Mouse (Mus musculus) cortical plate, adult 2 months (tissue): Measurements from ENCODE around the gene Slc3a1.

Experiments used
- CTCF ChIP-seq: fragments of 200-500 bp; IDR thresholded peaks from 2 replicates; pipeline ENCODE4 v1.5.1; 2011; ENCODE audit warnings: mild to moderate bottlenecking, control low read depth, low read length; ENCODE audit not compliant: insufficient read depth; ENCODE audit errors: extremely low read depth
- POLR2A ChIP-seq: fragments of 200-500 bp; IDR thresholded peaks from 2 replicates; pipeline ENCODE4 v1.6.1; 2011; ENCODE audit warnings: mild to moderate bottlenecking, low read length, control low read depth; ENCODE audit not compliant: insufficient read depth; ENCODE audit errors: extremely low read depth

DNA sequence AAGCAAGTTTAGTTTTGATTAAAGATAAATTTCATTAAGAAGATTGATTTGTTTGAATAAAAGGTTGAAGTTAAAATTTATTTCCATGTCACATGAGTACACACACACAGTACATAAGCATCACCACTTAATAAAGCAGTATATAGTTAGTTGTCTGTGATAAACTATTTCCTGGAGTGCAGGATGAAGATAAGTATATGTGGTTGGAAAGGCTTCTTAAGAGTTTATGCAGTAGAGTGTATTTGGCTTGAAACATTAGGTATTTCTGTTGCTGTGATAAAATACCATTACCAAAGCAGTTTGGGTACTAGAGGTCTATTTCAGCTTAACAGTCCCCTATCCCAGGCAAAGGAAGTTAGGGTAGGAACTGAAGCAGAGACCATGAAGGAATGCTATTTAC lies 39.7 kb upstream of the Slc3a1 start:
- no peak for TF ChIP-seq POLR2A
- no peak for TF ChIP-seq CTCF
